Mouse (Mus musculus): ENCODE data around the gene Fgf3. TPM values are rescaled to one million over a fixed set of nuclear protein-coding genes. Genes with fewer than 3 reads are reported as not detected.
"Not testable (repeated sequence)": the region's sequence is repeated elsewhere in the genome, so short reads cannot be mapped to it uniquely, and the experiment has no call there.

Gene Fgf3
- polyA plus RNA-seq, 1 experiment, result not detected

DNA sequence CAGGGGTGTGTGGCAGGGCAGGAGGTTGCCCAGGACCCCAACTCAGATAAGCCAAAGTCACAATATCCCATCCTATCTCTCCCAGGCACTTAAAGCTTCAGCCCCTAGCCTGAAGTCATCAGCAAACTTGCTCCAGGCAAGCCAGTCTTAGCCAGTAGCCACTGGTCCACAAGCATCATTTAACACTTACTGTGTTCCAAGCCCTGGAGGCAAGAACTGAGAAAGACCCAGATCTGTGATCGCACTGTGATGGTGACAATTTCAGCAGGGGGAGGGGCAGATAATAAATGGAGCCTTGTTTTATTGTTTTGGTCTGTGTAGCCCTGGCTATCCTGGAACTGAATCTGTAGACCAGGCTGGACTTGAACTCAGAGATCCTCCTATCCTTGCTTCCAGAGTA lies 20.8 kb downstream of the Fgf3 start:
- DNase-seq (ENCODE audit: low read depth), result no peak

DNA sequence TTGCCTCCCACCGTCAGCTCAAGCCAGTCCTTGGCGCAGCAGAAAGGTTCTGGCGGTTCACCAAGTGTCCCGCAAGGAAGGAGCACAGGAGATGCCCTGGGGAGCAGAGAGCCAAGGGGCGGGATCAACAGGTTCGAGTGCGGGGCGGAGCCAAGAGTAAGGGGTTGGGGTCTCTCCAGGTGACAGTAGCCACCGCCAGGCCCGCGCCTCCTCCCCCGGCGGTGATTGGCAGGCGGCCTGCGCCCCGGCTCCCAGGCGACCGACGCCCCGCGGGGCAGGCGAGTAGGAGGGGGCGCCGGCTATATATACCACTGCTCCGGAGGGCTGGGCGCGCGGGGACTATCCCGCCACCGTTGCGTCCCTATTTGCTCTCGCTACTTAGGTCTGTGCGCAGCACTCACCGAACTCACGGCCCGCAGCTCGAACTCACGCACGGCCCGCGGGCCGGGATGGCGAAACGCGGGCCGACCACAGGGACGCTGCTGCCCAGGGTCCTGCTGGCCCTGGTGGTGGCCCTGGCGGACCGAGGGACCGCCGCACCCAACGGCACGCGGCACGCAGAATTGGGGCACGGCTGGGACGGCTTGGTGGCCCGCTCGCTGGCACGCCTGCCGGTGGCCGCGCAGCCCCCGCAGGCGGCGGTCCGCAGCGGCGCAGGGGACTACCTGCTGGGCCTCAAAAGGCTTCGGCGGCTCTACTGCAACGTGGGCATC lies 23.3 kb downstream of the Fgf3 start:
- DNase-seq (ENCODE audit: low read depth), result no peak

DNA sequence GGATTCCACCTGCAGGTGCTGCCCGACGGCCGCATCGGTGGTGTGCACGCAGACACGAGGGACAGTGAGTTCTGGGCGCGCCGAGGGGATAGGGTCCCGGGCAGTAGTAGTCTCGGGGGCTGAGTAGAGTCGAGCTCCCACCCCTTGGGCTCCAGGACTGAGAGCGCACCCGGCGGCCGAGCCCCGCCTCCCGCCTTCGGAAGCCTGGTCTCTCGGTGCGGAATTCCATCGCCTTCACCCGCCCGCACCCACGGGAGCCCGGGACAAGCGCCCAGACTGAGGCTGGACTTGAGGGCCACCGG lies 23.8 kb downstream of the Fgf3 start:
- no peak for DNase-seq (ENCODE audit: low read depth)

DNA sequence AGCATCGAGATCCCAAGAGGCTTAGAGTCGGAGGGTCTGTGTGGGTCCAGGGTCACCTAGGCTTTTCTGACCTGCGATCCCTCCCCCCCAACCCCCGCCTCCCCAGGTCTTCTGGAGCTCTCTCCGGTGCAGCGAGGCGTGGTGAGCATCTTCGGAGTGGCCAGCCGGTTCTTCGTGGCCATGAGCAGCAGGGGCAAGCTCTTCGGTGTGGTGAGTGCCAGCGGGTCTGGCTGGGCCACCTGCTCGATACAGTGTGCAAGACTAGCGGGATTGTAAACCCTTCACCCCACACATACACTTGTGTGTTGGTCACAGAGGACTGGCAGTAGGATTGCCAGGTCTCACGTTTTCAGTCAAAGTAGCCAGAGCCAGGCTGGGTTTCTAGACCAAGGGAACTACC lies 24.2 kb downstream of the Fgf3 start:
- DNase-seq (ENCODE audit: low read depth), result no peak

DNA sequence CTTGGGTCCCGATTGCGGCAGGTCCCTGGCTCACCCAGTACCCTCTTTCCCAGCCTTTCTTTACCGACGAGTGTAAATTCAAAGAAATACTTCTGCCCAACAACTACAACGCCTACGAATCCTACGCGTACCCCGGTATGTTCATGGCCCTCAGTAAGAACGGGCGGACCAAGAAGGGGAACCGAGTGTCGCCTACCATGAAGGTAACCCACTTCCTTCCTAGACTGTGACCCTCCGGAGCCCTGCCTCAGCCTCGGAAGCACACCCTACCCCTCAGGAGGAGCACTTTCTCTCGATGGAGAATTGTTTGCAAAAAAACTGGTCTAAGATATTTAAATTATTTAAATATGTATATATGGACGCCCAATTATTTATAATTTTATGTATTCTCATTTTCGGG lies 24.8 kb downstream of the Fgf3 start:
- DNase-seq (ENCODE audit: low read depth), result no peak

DNA sequence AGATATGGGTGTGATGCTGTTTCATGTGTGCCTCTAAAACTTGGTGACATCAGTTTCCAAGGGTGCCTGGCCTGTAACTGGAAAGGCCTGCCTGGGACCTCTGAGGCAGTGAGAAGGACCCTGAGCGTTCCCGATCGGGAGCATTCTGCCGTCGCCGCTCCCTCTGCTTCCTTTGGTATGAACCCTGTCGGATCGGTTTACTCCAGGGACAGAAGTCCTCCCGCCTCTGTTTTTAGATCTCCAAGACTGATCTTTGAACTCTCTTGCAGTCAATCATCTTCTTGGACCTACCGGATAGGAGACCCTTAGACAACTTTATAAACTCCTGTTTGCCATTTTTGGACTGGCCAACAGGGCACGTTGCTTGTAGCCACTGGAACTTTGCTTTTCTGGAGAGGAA lies 25.3 kb downstream of the Fgf3 start:
- DNase-seq (ENCODE audit: low read depth), result no peak

DNA sequence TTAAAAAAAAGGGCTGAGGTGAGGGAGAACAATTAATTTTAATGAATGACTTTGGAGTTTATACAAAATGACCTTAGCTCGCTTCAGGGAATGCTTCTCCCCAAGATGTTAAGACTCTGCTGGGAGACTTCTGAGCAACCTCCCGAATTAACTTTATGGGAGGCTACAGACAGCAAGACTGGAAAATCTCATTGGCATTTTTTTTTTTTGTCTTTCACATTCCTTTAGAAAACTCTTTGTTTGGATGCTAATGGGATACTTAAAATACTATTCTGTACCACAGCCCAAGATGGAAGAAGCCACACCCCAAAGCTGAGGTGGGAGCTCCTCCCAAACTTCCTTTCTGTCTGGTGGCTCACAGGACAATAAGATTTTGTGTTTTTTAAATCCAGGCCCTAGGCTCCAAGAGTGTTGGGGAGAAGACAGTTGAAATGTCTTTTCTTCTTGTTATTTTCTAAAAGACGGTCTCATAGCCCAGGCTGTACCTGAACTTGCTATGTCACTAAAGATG lies 26.3 kb downstream of the Fgf3 start:
- no peak for DNase-seq (ENCODE audit: low read depth)

DNA sequence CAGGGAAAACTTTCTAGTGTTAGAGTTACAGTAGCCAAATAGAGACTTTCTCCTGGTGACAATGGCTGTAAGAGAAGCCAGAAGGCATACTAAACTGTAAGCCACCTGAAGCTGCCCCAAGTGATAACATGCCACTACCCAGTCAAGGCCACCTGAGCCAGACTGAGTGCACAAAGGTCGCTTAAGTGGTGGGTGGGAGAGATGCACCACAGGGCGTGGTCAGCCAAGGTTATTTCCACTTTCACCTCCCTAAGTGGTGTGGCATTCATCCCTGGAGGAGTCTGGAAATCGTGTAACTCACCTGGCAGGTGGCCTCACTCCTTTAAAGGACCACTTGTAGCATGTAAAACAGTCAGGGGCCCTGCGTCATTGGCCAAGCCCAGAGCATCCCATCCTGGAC lies 29.3 kb downstream of the Fgf3 start:
- DNase-seq (ENCODE audit: low read depth), result no peak

DNA sequence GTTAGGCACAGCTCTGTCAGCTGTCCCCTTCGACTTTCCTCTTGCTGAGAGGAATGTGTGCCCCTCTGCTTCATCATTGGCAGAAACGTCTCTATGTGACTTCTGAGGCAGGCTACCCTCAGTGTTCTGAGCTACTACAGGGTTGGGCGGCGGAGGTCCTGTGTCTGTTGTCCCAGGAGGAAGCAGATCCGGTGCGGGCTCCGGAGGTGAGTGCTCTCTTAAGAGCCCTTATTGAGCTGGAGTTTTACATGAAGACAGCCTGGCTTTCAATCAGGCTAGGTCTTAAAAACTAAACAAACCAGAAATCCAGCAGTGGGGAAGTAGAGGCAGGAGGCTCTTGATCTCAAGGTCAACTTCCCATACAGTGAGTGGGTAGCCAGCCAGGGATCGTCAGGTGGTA lies 29.7 kb downstream of the Fgf3 start:
- no peak for DNase-seq (ENCODE audit: low read depth)

DNA sequence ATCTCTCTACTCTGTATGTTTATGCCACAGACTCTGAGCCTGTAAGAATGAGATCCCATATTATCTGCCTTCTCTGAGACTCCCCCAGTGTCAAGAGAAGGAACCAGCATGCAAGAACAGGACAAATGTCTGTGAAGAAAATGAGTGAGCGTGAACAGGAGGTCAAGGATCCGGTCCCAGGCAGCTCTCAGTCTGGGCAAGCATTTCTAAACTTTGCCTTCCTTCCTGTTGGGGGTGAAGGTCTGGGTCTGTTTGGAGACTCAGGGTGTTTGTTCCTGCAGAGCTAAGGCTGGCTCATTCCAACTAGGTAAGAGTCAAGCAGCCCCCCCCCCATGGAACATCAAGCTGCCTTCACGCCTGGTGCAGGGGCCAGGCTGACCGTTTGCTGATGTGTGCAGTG lies 34.5 kb downstream of the Fgf3 start:
- DNase-seq (ENCODE audit: low read depth), result no peak

DNA sequence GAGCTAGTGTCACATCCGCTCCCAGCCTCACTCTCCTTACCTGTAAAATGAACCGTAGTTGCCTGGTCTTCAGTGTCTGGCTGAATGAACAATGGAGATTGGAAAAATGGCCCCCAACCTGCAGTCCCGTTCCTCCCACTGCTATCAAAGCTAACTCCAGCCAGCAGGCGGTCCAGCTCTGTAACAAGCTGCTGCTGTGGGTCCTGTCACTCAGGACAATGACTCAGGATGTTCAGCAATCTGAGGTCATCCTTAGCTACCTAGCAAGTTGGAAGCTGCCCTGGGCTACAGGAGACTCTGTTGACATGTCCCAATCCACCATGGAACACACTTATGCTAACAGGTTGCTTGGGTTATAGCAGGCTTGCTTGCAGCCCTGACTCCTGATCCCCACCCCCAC lies 35.3 kb downstream of the Fgf3 start:
- no peak for DNase-seq (ENCODE audit: low read depth)

DNA sequence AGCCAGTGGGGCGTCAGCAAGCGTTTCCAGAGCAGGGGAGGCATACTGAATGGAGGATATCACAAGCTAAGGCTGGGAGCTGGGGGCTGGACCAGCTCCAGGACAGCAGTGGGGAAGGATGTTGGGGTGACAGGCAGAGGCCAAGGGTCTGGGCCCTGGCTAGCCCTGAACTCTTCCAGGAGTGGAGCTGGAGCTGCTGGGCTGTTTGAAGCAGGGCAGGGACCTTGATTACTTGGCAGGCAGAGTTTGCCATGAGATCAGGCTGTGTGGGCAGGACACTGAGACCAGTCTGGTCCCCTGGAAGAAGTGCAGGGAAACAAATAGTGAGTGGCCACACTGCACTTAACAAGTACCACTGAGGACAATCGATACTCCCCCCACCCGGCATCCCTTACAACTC lies 36.3 kb downstream of the Fgf3 start:
- no peak for DNase-seq (ENCODE audit: low read depth)

DNA sequence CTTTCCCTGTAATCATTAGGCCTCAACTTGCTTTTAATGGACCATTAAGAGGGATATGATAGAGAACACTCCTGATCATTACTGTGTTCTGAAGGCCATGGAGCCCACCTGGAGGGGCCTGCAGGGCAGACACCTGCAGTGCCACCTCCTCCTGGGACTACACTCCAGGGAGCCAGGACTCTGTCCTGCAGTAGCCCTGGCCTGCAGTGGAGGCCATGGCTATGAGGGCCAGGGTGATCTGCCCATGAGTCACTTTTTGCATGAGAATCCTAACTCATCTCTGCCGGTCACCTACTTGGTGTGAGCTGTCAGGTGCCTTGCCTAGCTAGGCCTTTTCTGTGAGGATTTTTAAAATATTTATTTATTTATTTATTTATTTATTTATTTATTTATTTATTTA lies 40.5 kb downstream of the Fgf3 start:
- no peak for DNase-seq (ENCODE audit: low read depth)

DNA sequence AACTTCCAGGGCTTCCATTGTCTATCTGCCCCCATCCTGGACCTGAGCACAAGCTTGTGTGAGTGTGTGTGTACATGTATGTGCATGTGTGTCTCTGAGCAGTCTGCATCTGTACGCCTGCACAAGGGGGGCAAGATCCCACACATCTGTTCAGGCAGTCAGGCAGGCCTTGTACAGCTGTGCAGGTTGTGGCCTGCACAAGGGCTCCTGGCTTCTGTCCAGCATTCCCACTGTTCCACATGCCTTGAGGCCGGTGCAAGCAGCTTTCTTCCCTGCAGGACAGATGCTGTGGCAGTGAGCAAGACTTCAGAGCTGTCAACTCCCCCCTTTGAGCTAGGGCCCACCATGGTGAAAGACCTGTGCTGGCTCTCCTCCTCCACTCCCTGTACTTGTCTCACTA lies 45.2 kb downstream of the Fgf3 start:
- DNase-seq (ENCODE audit: low read depth), result no peak

DNA sequence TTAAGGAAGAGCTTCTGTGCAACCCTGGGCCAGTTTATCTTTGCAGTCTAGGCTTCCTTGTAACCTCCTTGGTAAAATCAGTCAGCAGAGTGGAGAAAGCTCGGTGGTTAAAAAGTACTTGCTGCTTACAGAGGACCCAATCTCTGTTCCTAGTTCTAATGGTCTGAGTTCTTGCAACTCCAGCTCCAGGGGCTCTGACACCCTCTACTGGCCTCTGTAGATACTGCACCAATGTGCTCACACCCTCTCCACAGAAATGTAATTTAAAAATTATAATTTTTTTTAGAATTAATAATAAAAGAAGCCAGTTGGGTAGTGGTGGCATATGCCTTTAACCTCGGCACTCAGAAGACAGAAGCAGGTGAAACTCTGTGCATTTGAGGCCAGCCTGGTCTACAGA lies 49.8 kb downstream of the Fgf3 start:
- no peak for DNase-seq (ENCODE audit: low read depth)

DNA sequence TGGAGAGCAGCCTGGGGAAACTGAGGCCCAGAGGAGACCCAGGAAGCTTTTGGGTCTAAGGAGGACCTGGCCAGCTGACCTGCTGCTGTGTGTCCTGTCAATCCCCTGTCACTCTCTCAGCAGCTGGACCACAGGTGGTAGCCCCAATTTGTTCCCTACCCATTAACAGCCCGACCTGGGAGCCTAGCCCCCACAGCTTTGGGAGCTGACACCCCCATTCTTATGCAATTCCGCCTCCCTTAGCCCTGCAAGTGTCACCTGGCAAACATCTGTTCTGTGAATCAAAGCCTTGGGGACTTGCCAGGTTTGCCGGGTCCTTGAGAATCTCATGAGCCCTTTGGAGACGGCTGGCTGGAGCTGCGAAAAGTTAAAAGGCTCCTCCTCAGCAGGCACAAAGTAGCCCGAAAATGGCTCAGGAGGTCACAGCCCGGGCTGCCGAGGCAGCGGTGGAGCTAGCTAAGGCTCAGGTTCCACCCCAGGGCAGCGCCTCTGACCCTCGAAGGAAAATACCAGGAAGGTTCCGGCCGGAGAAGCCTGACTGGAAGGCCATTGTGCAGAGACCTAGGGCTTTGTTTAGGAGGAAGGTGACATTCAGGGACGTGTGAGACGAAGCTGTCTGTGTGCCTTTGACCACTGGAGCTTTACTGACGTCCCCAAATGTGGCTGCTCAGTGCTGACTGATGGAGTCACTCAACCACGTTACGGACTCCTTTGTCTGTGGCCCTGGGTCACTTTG lies 50.8 kb downstream of the Fgf3 start:
- no peak for DNase-seq (ENCODE audit: low read depth)

DNA sequence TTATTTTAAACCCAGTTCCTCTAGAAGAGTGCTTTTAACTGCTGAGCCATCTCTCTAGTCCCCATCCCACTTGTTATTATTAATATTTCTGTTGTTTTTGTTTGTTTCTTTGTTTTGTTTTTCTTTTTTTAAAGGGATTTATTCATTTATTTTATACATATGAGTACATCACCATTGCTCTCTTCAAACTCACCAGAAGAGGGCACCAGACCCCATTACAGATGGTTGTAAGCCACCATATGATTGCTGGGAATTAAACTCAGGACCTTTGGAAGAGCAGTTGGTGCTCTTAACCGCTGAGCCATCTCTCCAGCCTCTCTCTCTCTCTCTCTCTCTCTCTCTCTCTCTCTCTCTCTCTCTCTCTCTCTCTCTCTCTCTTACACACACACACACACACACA lies 52.8 kb downstream of the Fgf3 start:
- not testable (repeated sequence) for DNase-seq (ENCODE audit: low read depth)

DNA sequence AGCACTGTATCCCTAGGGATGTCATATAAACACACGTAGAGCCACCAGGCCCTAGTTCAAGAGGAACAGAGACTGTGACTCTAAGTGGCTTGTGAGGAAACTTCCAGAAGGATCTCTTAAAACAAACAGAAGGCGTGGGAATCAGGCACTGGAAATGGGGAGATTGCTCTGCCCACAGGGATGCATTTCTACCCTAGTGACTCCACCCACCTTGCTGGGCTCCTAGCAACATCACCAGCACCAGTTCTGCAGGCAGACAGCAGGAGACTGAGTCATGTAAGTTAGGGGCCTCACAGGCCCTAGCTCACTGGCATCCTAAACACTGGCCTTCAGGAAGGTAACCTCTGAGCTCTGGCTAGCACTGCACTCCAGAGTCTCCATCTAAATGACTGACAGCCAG lies 54.0 kb downstream of the Fgf3 start:
- no peak for DNase-seq (ENCODE audit: low read depth)

DNA sequence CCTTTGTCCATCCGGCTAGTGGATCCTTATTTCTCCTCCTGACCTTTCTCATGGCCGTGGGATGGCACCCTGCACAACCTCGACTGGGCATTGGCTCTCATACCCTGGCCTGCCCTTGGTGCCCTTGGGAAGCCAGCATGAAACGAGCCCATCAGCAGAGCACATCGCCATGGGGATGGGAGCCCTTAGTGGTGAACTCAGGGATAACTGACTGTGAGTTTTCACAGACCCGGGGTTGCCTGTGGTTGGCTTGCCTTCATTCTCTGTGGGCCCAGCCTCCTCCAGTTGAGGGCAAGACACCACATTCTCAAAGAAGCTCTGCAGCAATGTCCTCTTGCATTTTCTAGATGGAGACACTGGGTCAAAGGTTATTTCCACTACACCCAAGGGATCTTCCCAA lies 54.4 kb downstream of the Fgf3 start:
- no peak for DNase-seq (ENCODE audit: low read depth)

All from gonadal fat pad, adult 2 months (tissue).